Mouse (Mus musculus): ENCODE measurements at regions not wholly inside any gene's neighbourhood (a gene's known extent, or its start where the extent isn't known, plus 50 kb on each side); places are given as distances from the start of the nearest gene placed in this dataset.
"Not testable (repeated sequence)": the region's sequence is repeated elsewhere in the genome, so short reads cannot be mapped to it uniquely, and the experiment has no call there.

GRCm38 (mm10) chr10:120284785-120285184 lies 57.9 kb downstream of the Llph start:
- no peak for DNase-seq

GRCm38 (mm10) chr10:120291912-120292311 lies 65.0 kb downstream of the Llph start:
- no peak for DNase-seq

- DNase-seq = not testable (repeated sequence)
These were observed 66.5 kb downstream of the Llph start for GRCm38 (mm10) chr10:120293381-120293780.

- DNase-seq = no peak
These were observed 67.6 kb downstream of the Llph start for GRCm38 (mm10) chr10:120294487-120294886.

DNA sequence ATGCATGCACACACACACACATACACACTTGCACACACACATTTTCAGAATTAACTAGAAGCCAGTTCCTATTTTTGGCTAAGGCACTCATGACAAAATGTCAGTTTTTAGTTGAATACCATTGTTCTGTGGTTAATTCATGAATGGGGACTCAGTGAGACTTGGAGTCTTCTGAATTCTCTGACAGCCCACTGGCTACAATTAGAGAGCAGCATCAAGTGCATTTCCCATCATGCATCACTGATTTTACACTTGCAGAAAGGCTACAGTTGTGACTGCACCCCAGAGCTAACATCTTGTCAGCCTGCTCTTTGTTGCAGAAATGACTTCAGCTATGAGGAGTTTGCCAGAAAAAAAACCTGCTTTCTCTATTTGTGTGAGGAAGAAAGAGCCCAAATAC lies 70.4 kb downstream of the Llph start:
- no peak for DNase-seq

GRCm38 (mm10) chr10:120298293-120298927 lies 71.5 kb downstream of the Llph start:
- DNase-seq = no peak

- peak; percentile 70 for DNase-seq
These were observed 79.1 kb downstream of the Llph start for GRCm38 (mm10) chr10:120306010-120306409.

GRCm38 (mm10) chr10:120308681-120309080 lies 81.8 kb downstream of the Llph start:
- DNase-seq = no peak

All from heart, postnatal 4 days (tissue).